Mouse (Mus musculus): ENCODE data around the gene Pld3.
"Not testable (repeated sequence)": the region's sequence is repeated elsewhere in the genome, so short reads cannot be mapped to it uniquely, and the experiment has no call there.

The Pld3 gene

GRCm38 (mm10) chr7:27526039-27526827 lies 26.8 kb downstream of the Pld3 start:
- peak; percentile 84 to 88 for DNase-seq (ENCODE audit: low spot score in 2 of 2)

GRCm38 (mm10) chr7:27523805-27524204 lies 29.2 kb downstream of the Pld3 start:
- no peak for DNase-seq (ENCODE audit: low spot score in 2 of 2)

GRCm38 (mm10) chr7:27522967-27523366 lies 30.1 kb downstream of the Pld3 start, which contains the start of gene Hipk4:
Gene Hipk4, plus strand, starts transcription at chr7:27523267.
- peak in 1 of 2 experiments; percentile 37 for DNase-seq (ENCODE audit: low spot score in 2 of 2)

GRCm38 (mm10) chr7:27520599-27520998 lies 32.4 kb downstream of the Pld3 start:
- no peak for DNase-seq (ENCODE audit: low spot score in 2 of 2)

- no peak for DNase-seq (ENCODE audit: low spot score in 2 of 2)
Measured at GRCm38 (mm10) chr7:27520104-27520503, 32.9 kb downstream of the Pld3 start.

- no peak for DNase-seq (ENCODE audit: low spot score in 2 of 2)
Measured at GRCm38 (mm10) chr7:27518314-27518713, 34.7 kb downstream of the Pld3 start.

- DNase-seq (ENCODE audit: low spot score in 2 of 2): no peak
Measured at GRCm38 (mm10) chr7:27514961-27515360, 38.1 kb downstream of the Pld3 start.

- no peak for DNase-seq (ENCODE audit: low spot score in 2 of 2)
Measured at GRCm38 (mm10) chr7:27510809-27511208, 42.2 kb downstream of the Pld3 start.

GRCm38 (mm10) chr7:27508648-27509005 lies 44.4 kb downstream of the Pld3 start:
- peak; percentile 74 to 83 for DNase-seq (ENCODE audit: low spot score in 2 of 2)

GRCm38 (mm10) chr7:27507711-27508647 lies 45.0 kb downstream of the Pld3 start:
- DNase-seq (ENCODE audit: low spot score in 2 of 2): peak; percentile 95

- DNase-seq (ENCODE audit: low spot score in 2 of 2): no peak
Measured at GRCm38 (mm10) chr7:27506765-27507370, 46.1 kb downstream of the Pld3 start.

GRCm38 (mm10) chr7:27501620-27502019 lies 51.4 kb downstream of the Pld3 start:
- no peak for DNase-seq (ENCODE audit: low spot score in 2 of 2)

- DNase-seq (ENCODE audit: low spot score in 2 of 2): no peak
Measured at GRCm38 (mm10) chr7:27499036-27499435, 54.0 kb downstream of the Pld3 start, which contains the start of gene Prx. Gene Prx, plus strand, starts transcription at chr7:27499324.

- not testable (repeated sequence) for DNase-seq (ENCODE audit: low spot score in 2 of 2)
Measured at GRCm38 (mm10) chr7:27494659-27495367, 58.2 kb downstream of the Pld3 start.

GRCm38 (mm10) chr7:27493450-27493849 lies 59.6 kb downstream of the Pld3 start:
- DNase-seq (ENCODE audit: low spot score in 2 of 2): no peak

- DNase-seq (ENCODE audit: low spot score in 2 of 2): no peak
Measured at GRCm38 (mm10) chr7:27493022-27493421, 60.0 kb downstream of the Pld3 start.

GRCm38 (mm10) chr7:27491856-27492255 lies 61.2 kb downstream of the Pld3 start:
- DNase-seq (ENCODE audit: low spot score in 2 of 2): no peak

- peak; percentile 78 to 85 for DNase-seq (ENCODE audit: low spot score in 2 of 2)
Measured at GRCm38 (mm10) chr7:27490543-27491329, 62.3 kb downstream of the Pld3 start.

- no peak for DNase-seq (ENCODE audit: low spot score in 2 of 2)
Measured at GRCm38 (mm10) chr7:27490227-27490542, 62.8 kb downstream of the Pld3 start.

- DNase-seq (ENCODE audit: low spot score in 2 of 2): no peak
Measured at GRCm38 (mm10) chr7:27489270-27489869, 63.6 kb downstream of the Pld3 start.
